Mouse (Mus musculus) mouse embryonic stem cell (cell line): Measurements from ENCODE around the gene Sp3.
"Not testable (repeated sequence)": the region's sequence is repeated elsewhere in the genome, so short reads cannot be mapped to it uniquely, and the experiment has no call there.

Experiments used
- in situ Hi-C, 2 experiments: fragments of 300-500 bp; cut with MboI; formaldehyde crosslinking; loops; 1 replicate in 1 of 2; 3 replicates in 1 of 2; pipeline ENCODE4 v1.14.3; 2019 to 2020; ENCODE audit warnings: low sequenced_read_pairs in 2 of 2, low pct_unique_long_range_greater_than_20kb in 1 of 2, mixed read lengths in 1 of 2; ENCODE audit not compliant: unreplicated experiment in 1 of 2

Sp3 gene

GRCm38 (mm10) chr2:72980337-72981074 is at the start of gene Sp3:
Gene Sp3, minus strand, starts transcription at chr2:72980446.
- in situ Hi-C loops: no loop called here

- in situ Hi-C loops: no loop called here
Measured at GRCm38 (mm10) chr2:73029846-73030245, 49.6 kb upstream of the Sp3 start.

GRCm38 (mm10) chr2:73028019-73028418 is 47.8 kb upstream of the Sp3 start:
- in situ Hi-C loops: no loop called here

GRCm38 (mm10) chr2:73027126-73027525 is 46.9 kb upstream of the Sp3 start:
- in situ Hi-C loops: no loop called here

GRCm38 (mm10) chr2:73023803-73024202 is 43.6 kb upstream of the Sp3 start:
- in situ Hi-C loops: no loop called here

- in situ Hi-C loops: no loop called here
Measured at GRCm38 (mm10) chr2:73021046-73021445, 40.8 kb upstream of the Sp3 start.

- in situ Hi-C loops: no loop called here
Measured at GRCm38 (mm10) chr2:73019371-73020146, 39.3 kb upstream of the Sp3 start.

GRCm38 (mm10) chr2:73014063-73014462 is 33.8 kb upstream of the Sp3 start:
- in situ Hi-C loops: not testable (repeated sequence)

GRCm38 (mm10) chr2:73012636-73013035 is 32.4 kb upstream of the Sp3 start:
- in situ Hi-C loops: no loop called here

- in situ Hi-C loops: no loop called here
Measured at GRCm38 (mm10) chr2:73007472-73007871, 27.2 kb upstream of the Sp3 start.

- in situ Hi-C loops: no loop called here
Measured at GRCm38 (mm10) chr2:73005611-73006515, 25.6 kb upstream of the Sp3 start.

GRCm38 (mm10) chr2:73003751-73004717 is 23.8 kb upstream of the Sp3 start:
- in situ Hi-C loops: no loop called here

GRCm38 (mm10) chr2:73003049-73003448 is 22.8 kb upstream of the Sp3 start:
- in situ Hi-C loops: no loop called here

GRCm38 (mm10) chr2:73002451-73002850 is 22.2 kb upstream of the Sp3 start:
- in situ Hi-C loops: no loop called here

GRCm38 (mm10) chr2:73001994-73002393 is 21.7 kb upstream of the Sp3 start:
- in situ Hi-C loops: no loop called here

- in situ Hi-C loops: no loop called here
Measured at GRCm38 (mm10) chr2:73000194-73000593, 19.9 kb upstream of the Sp3 start.

GRCm38 (mm10) chr2:72997586-72997985 is 17.3 kb upstream of the Sp3 start:
- in situ Hi-C loops: no loop called here

- in situ Hi-C loops: no loop called here
Measured at GRCm38 (mm10) chr2:72996808-72997378, 16.6 kb upstream of the Sp3 start.
